Mouse (Mus musculus) lung, embryonic 15.5 days (tissue): ENCODE measurements around the gene Fastk. TPM values are rescaled to one million over a fixed set of nuclear protein-coding genes. Genes with fewer than 3 reads are reported as not detected.
A peak's percentile ranks its signal among the peaks of the same experiment; 100 is the strongest.

Source experiments
- ATAC-seq: fragments of 200-750 bp; cut with Nextera tagmentation; 2 replicates; pipeline ENCODE4 v1.8.0; 2017; ENCODE audit warnings: moderate number of reproducible peaks, borderline replicate concordance; ENCODE audit not compliant: low FRiP score, low TSS enrichment; ENCODE audit errors: extremely low read depth
- H3K27ac ChIP-seq: fragments of 300-500 bp; sonication (generic); 2 replicates; pipeline ENCODE4 v1.5.1; 2015; ENCODE audit warnings: moderate library complexity, mild to moderate bottlenecking, inconsistent platforms
- H3K27me3 ChIP-seq: fragments of 300-500 bp; sonication (generic); 2 replicates; pipeline ENCODE4 v1.6.1; 2015; ENCODE audit warnings: inconsistent platforms
- H3K36me3 ChIP-seq: fragments of 300-500 bp; sonication (generic); 2 replicates; pipeline ENCODE4 v1.6.1; 2015; ENCODE audit warnings: inconsistent platforms
- H3K4me1 ChIP-seq: fragments of 300-500 bp; sonication (generic); 2 replicates; pipeline ENCODE4 v1.6.1; 2015; ENCODE audit warnings: inconsistent platforms
- H3K4me2 ChIP-seq: fragments of 300-500 bp; sonication (generic); 2 replicates; pipeline ENCODE4 v1.6.1; 2015; ENCODE audit warnings: inconsistent platforms, mild to moderate bottlenecking, moderate library complexity
- H3K4me3 ChIP-seq: fragments of 300-500 bp; sonication (generic); 2 replicates; pipeline ENCODE4 v1.5.1; 2015; ENCODE audit warnings: mild to moderate bottlenecking, inconsistent platforms
- H3K9ac ChIP-seq: fragments of 300-500 bp; sonication (generic); 2 replicates; pipeline ENCODE4 v1.6.1; 2015; ENCODE audit warnings: inconsistent platforms
- H3K9me3 ChIP-seq: fragments of 300-500 bp; sonication (generic); 2 replicates; pipeline ENCODE4 v1.6.1; 2016; ENCODE audit warnings: inconsistent platforms
- WGBS: fragments of 180-500 bp; shearing (Covaris S2); methylation state at CpG from one replicate; pipeline ENCODE4 v1.1.7; 2015; 5-methylcytosine and 5-hydroxymethylcytosine counted together
- polyA plus RNA-seq: library from polyadenylated mRNA; unstranded; fragments of >200 nt; fragmentation: Nextera tagmentation; extraction: Ambion mirVana; gene quantifications from 2 replicates; pipeline ENCODE4 v1.2.1, GENCODE M21; 2015

Gene Fastk
- polyA plus RNA-seq, 1 experiment from 2014 or later, result 96.3 TPM

GRCm38 (mm10) chr5:24416222-24416736 is 28.8 kb downstream of the Fastk start:
- WGBS, result 1% methylated on average over 21 of the region's 21 CpGs
- H3K4me1 ChIP-seq, result peaks cover 4% of the 10 kb centered on the region; the same call in 1 of the 2 replicates
- no peak overlapping the region for H3K9ac ChIP-seq
- H3K4me3 ChIP-seq, result no peak overlapping the region
- H3K36me3 ChIP-seq, result peaks cover 13% of the 10 kb centered on the region
- H3K9me3 ChIP-seq, result no peaks in the 10 kb centered on the region
- H3K4me2 ChIP-seq, result no peak overlapping the region; the same call in 1 of the 2 replicates
- H3K27ac ChIP-seq, result no peak overlapping the region
- ATAC-seq, result peak; percentile 73
- no peaks in the 10 kb centered on the region for H3K27me3 ChIP-seq

GRCm38 (mm10) chr5:24413938-24414337 is 31.1 kb downstream of the Fastk start:
- no peak overlapping the region for H3K4me3 ChIP-seq
- no peaks in the 10 kb centered on the region for H3K27me3 ChIP-seq
- no peaks in the 10 kb centered on the region for H3K9me3 ChIP-seq
- no peak overlapping the region for H3K4me2 ChIP-seq
- H3K27ac ChIP-seq, result no peak overlapping the region
- H3K9ac ChIP-seq, result no peak overlapping the region
- no peak for ATAC-seq
- WGBS, result 71% methylated on average over 13 of the region's 13 CpGs
- H3K36me3 ChIP-seq, result peaks cover 1% of the 10 kb centered on the region; the same call in 1 of the 2 replicates
- H3K4me1 ChIP-seq, result peaks cover 4% of the 10 kb centered on the region; the same call in 1 of the 2 replicates

- Histone ChIP-seq H3K4me3 (no peak within 1 kb of the TSS), H3K4me1 (peaks cover 4% of the 10 kb centered on the region; the same call in 1 of the 2 replicates), H3K9me3 (no peaks in the 10 kb centered on the region), H3K36me3 (no peaks in the 10 kb centered on the region), H3K4me2 (no peak within 1 kb of the TSS), H3K27ac (no peak within 1 kb of the TSS), H3K27me3 (no peaks in the 10 kb centered on the region), H3K9ac (no peak within 1 kb of the TSS)
- 32% methylated on average over 11 of the region's 11 CpGs for whole genome bisulfite sequencing
- no peak for ATAC-seq
Observed at GRCm38 (mm10) chr5:24413042-24413693, 31.9 kb downstream of the Fastk start, which contains the start of gene Asic3. TSS of gene Asic3 (plus strand) at chr5:24413392.

- ATAC-seq, result no peak
Observed at GRCm38 (mm10) chr5:24412063-24412462, 33.0 kb downstream of the Fastk start.

GRCm38 (mm10) chr5:24409466-24409865 is 35.6 kb downstream of the Fastk start:
- Histone ChIP-seq H3K27ac (no peak overlapping the region), H3K9me3 (no peaks in the 10 kb centered on the region), H3K4me1 (no peaks in the 10 kb centered on the region), H3K9ac (no peak overlapping the region), H3K27me3 (no peaks in the 10 kb centered on the region), H3K4me2 (no peak overlapping the region), H3K36me3 (no peaks in the 10 kb centered on the region), H3K4me3 (no peak overlapping the region)
- ATAC-seq, result no peak
- WGBS, result 71% methylated on average over 2 of the region's 2 CpGs

More at GRCm38 (mm10) chr5:24412063-24412462, 33.0 kb downstream of the Fastk start:
- Histone ChIP-seq H3K36me3 (no peaks in the 10 kb centered on the region), H3K4me1 (peaks cover 4% of the 10 kb centered on the region; the same call in 1 of the 2 replicates), H3K27me3 (no peaks in the 10 kb centered on the region), H3K4me3 (no peak overlapping the region), H3K9me3 (no peaks in the 10 kb centered on the region), H3K27ac (no peak overlapping the region), H3K4me2 (no peak overlapping the region), H3K9ac (no peak overlapping the region)
- 85% methylated on average over 2 of the region's 2 CpGs for WGBS

GRCm38 (mm10) chr5:24408651-24409050 is 36.4 kb downstream of the Fastk start:
- H3K4me1 ChIP-seq, result no peaks in the 10 kb centered on the region
- H3K4me2 ChIP-seq, result no peak overlapping the region
- no peak for ATAC-seq
- no peaks in the 10 kb centered on the region for H3K36me3 ChIP-seq
- no peaks in the 10 kb centered on the region for H3K27me3 ChIP-seq
- no peak overlapping the region for H3K27ac ChIP-seq
- H3K9me3 ChIP-seq, result no peaks in the 10 kb centered on the region
- 83% methylated on average over 13 of the region's 13 CpGs for WGBS
- no peak overlapping the region for H3K4me3 ChIP-seq
- no peak overlapping the region for H3K9ac ChIP-seq

GRCm38 (mm10) chr5:24405389-24405876 is 39.7 kb downstream of the Fastk start:
- Histone ChIP-seq H3K4me2 (no peak overlapping the region), H3K4me1 (no peaks in the 10 kb centered on the region), H3K27ac (no peak overlapping the region), H3K27me3 (no peaks in the 10 kb centered on the region), H3K4me3 (no peak overlapping the region), H3K36me3 (peaks cover 16% of the 10 kb centered on the region; the same call in 1 of the 2 replicates), H3K9me3 (no peaks in the 10 kb centered on the region), H3K9ac (no peak overlapping the region)
- ATAC-seq, result no peak
- 50% methylated on average over 3 of the region's 3 CpGs for WGBS

GRCm38 (mm10) chr5:24404594-24405360 is 40.3 kb downstream of the Fastk start:
- H3K4me3 ChIP-seq, result no peak overlapping the region
- H3K27me3 ChIP-seq, result no peaks in the 10 kb centered on the region
- H3K9ac ChIP-seq, result no peak overlapping the region
- WGBS, result 84% methylated on average over 6 of the region's 6 CpGs
- no peak overlapping the region for H3K4me2 ChIP-seq
- no peaks in the 10 kb centered on the region for H3K4me1 ChIP-seq
- no peak overlapping the region for H3K27ac ChIP-seq
- no peak for ATAC-seq
- peaks cover 17% of the 10 kb centered on the region; the same call in 1 of the 2 replicates for H3K36me3 ChIP-seq
- H3K9me3 ChIP-seq, result no peaks in the 10 kb centered on the region

- Histone ChIP-seq H3K9me3 (no peaks in the 10 kb centered on the region), H3K4me1 (no peaks in the 10 kb centered on the region), H3K27ac (no peak overlapping the region), H3K4me3 (no peak overlapping the region), H3K4me2 (no peak overlapping the region), H3K9ac (no peak overlapping the region), H3K36me3 (peaks cover 17% of the 10 kb centered on the region; the same call in 1 of the 2 replicates), H3K27me3 (no peaks in the 10 kb centered on the region)
- 63% methylated on average over 9 of the region's 9 CpGs for WGBS
- ATAC-seq, result no peak
Observed at GRCm38 (mm10) chr5:24401969-24402368, 43.1 kb downstream of the Fastk start.

- no peak overlapping the region for H3K9ac ChIP-seq
- no peak overlapping the region for H3K27ac ChIP-seq
- no peak overlapping the region for H3K4me3 ChIP-seq
- peaks cover 17% of the 10 kb centered on the region; the same call in 1 of the 2 replicates for H3K36me3 ChIP-seq
- no peak for ATAC-seq
- WGBS, result 87% methylated on average over 5 of the region's 5 CpGs
- H3K9me3 ChIP-seq, result no peaks in the 10 kb centered on the region
- no peak overlapping the region for H3K4me2 ChIP-seq
- no peaks in the 10 kb centered on the region for H3K4me1 ChIP-seq
- no peaks in the 10 kb centered on the region for H3K27me3 ChIP-seq
Observed at GRCm38 (mm10) chr5:24400911-24401605, 44.0 kb downstream of the Fastk start.

- H3K27me3 ChIP-seq, result no peaks in the 10 kb centered on the region
- H3K36me3 ChIP-seq, result peaks cover 17% of the 10 kb centered on the region; the same call in 1 of the 2 replicates
- no peak overlapping the region for H3K4me2 ChIP-seq
- H3K9ac ChIP-seq, result no peak overlapping the region
- WGBS, result 88% methylated on average over 11 of the region's 11 CpGs
- H3K9me3 ChIP-seq, result no peaks in the 10 kb centered on the region
- no peak overlapping the region for H3K4me3 ChIP-seq
- H3K4me1 ChIP-seq, result no peaks in the 10 kb centered on the region; the same call in 1 of the 2 replicates
- no peak for ATAC-seq
- H3K27ac ChIP-seq, result no peak overlapping the region
Observed at GRCm38 (mm10) chr5:24400362-24400761, 44.7 kb downstream of the Fastk start.
